Mouse (Mus musculus) monocyte, adult 59 days (primary cell): ENCODE results near the gene Krtap4-13. TPM values are rescaled to one million over a fixed set of nuclear protein-coding genes. Genes with fewer than 3 reads are reported as not detected.

Experiments used
- total RNA-seq, 2 experiments: library from RNA; stranded (reverse); gene quantifications; one replicate each; pipeline ENCODE4 v1.2.4; 2023

Krtap4-13 gene
- total RNA-seq: not detected

DNA sequence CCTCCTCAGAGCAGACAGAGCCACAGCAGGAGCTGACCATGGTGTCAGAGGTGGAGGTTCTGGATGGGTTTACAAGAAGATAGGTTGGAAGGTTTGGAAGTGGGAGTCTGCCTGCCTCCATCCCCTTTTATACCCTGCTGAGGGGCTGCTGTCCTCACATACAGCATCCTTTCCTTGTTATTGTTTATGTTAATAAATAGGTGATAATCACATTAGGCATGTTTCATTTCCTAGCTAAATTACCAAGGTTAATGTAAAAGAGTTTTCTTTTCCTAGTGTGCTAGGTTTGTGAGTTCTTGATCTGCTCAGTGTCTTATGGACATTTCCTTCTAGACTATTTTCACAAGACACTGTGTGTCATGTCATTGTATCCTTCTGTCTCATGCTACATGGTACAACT is at the start of gene Krtap4-13:
TSS of gene Krtap4-13 (minus strand) at position 101 of the 400 bp plus-strand sequence.

DNA sequence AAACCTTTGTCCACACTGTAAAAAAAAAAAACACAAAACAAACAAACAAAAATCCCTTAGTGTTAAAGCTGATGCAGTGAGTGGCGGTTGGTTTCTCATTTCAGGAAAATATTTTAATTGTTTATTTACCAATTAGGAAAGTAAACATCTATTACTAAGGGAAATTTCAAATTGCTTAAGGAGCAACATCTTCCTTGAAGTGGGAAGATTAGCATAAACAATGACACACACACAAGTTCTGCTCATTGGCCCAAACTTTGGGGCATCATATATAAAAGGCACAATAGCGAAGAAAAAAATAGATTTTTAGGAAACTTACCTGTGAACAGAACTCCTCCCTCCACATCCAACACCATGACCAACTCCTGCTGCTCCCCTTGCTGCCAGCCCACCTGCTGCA is 47.9 kb upstream of the Krtap4-13 start, which contains the start of gene Gm11568:
TSS of gene Gm11568 (plus strand) at position 301 of the 400 bp plus-strand sequence.

DNA sequence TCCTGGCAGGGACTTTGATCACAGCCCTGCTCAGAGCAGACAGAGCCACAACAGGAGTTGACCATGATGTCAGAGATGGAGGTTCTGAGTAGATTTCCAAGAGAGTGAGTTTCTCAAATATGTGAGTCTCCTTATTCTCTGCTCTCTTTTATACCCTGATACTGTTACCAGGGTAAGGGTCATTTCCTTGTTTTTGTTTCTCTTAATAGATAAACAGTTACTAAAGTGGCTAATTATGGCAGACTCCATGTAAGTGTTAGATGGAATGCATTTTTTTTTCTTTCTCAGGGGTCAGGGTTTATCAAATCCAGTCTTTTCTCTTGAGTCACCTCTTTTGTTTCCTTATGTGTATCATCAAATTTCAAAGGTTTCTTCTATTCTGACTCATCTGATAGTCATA is 41.8 kb upstream of the Krtap4-13 start, which contains the start of gene Krtap4-16:
TSS of gene Krtap4-16 (minus strand) at position 101 of the 400 bp plus-strand sequence.

DNA sequence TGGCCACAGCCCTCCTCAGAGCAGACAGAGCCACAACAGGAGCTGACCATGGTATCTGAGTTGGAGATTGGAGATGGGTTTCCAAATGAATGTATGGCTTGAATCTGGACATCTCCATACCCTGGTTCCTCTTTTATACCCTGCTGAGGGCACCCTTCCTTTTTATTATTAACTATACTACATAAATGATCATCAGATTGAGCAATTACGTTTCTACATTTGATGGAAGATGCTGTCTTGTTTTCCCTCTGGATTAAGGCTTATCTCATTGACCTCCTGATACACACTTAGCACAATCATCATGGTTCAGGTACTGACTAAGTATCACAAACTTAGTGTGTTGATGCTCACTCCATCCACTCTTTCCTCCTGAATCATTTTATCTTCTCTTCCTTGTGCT is 28.3 kb upstream of the Krtap4-13 start, which contains the start of gene 2300003K06Rik:
TSS of gene 2300003K06Rik (minus strand) at position 101 of the 400 bp plus-strand sequence.

DNA sequence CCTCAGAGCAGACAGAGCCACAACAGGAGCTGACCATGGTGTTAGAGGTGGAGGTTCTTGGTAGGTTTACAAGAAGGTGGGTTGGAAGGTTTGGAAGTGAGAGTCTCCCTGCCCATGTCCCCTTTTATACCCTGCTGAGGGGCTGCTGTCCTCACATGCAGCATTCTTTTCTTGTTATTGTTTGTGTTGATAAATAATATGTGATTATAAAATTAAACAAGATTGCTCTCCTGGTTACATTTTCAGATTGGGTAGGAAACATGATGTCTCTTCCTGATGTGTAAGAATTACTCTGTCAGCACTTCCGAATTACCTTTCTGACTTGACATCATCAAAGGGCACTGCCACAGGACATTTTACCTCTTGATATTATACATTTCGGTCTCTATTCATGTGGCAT is 5.9 kb upstream of the Krtap4-13 start, which contains the start of gene Gm11564:
TSS of gene Gm11564 (minus strand) at position 101 of the 400 bp plus-strand sequence.

DNA sequence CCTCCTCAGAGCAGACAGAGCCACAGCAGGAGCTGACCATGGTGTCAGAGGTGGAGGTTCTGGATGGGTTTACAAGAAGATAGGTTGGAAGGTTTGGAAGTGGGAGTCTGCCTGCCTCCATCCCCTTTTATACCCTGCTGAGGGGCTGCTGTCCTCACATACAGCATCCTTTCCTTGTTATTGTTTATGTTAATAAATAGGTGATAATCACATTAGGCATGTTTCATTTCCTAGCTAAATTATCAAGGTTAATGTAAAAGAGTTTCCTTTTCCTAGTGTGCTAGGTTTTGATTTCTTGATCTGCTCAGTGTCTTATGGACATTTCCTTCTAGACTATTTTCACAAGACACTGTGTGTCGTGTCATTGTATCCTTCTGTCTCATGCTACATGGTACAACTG is 5.3 kb downstream of the Krtap4-13 start, which contains the start of gene Gm11554:
TSS of gene Gm11554 (minus strand) at position 101 of the 400 bp plus-strand sequence.

DNA sequence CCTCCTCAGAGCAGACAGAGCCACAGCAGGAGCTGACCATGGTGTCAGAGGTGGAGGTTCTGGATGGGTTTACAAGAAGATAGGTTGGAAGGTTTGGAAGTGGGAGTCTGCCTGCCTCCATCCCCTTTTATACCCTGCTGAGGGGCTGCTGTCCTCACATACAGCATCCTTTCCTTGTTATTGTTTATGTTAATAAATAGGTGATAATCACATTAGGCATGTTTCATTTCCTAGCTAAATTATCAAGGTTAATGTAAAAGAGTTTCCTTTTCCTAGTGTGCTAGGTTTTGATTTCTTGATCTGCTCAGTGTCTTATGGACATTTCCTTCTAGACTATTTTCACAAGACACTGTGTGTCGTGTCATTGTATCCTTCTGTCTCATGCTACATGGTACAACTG is 10.9 kb downstream of the Krtap4-13 start, which contains the start of gene Gm11569:
TSS of gene Gm11569 (minus strand) at position 101 of the 400 bp plus-strand sequence.

DNA sequence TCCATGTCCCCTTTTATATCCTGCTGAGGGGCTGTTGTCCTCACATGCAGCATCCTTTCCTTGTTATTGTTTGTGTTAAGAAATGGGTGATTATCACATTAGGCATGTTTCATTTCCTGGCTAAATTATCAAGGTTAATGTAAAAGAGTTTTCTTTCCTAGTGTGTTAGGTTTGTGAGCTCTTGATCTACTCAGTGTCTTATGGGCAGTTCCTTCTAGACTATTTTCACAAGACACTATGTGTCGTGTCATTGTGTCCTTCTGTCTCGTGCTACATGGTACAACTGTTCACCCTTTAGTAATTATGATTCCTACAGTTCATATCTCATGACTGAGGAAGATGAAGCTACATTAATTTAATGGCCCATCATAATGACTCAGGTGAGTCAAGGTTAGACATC is 16.3 kb downstream of the Krtap4-13 start, which contains the start of gene Gm11596:
TSS of gene Gm11596 (minus strand) at position 101 of the 400 bp plus-strand sequence.

DNA sequence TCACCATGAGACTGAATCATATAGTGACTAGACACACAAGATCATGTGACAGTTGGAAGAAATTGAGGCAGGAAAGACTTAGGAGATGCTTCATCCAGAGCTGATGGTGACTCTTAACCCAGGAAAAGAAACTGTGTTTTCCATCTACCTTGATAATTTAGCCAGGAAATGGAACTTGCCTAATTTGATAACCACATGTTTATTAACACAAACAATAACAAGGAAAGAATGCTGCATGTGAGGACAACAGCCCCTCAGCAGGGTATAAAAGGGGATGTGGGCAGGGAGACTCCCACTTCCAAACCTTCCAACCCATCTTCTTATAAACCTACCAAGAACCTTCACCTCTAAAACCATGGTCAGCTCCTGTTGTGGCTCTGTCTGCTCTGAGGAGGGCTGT is 24.8 kb downstream of the Krtap4-13 start, which contains the start of gene Krtap4-9:
TSS of gene Krtap4-9 (plus strand) at position 301 of the 400 bp plus-strand sequence.

DNA sequence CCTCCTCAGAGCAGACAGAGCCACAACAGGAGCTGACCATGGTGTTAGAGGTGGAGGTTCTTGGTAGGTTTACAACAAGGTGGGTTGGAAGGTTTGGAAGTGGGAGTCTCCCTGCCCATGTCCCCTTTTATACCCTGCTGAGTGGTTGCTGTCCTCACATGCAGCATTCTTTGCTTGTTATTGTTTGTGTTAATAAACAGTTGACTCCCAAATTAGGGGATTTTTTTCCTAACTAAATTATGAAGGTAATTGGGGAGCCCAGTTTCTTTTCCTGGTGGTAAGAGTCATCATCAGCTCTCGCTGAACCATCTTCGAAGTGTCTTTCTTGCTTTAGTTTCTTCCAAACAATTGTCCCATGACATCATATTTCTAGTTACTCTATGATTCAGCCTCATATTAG is 29.1 kb downstream of the Krtap4-13 start, which contains the start of gene Krtap4-8:
TSS of gene Krtap4-8 (minus strand) at position 101 of the 400 bp plus-strand sequence.

DNA sequence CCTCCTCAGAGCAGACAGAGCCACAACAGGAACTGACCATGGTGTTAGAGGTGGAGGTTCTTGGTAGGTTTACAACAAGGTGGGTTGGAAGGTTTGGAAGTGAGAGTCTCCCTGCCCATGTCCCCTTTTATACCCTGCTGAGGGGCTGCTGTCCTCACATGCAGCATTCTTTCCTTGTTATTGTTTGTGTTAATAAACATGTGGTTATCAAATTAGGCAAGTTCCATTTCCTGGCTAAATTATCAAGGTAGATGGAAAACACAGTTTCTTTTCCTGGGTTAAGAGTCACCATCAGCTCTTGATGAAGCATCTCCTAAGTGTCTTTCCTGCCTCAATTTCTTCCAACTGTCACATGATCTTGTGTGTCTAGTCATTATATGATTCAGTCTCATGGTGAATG is 36.9 kb downstream of the Krtap4-13 start, which contains the start of gene Gm11595:
TSS of gene Gm11595 (minus strand) at position 101 of the 400 bp plus-strand sequence.

Other genes starting within 250 kb of the Krtap4-13 start
- gene Krtap3-1, start 243.3 kb downstream of the Krtap4-13 start, total RNA-seq: not detected
- not detected for gene Krtap1-5, start 228.9 kb downstream of the Krtap4-13 start, total RNA-seq
- not detected for gene Krtap1-4, start 226.2 kb downstream of the Krtap4-13 start, total RNA-seq
- not detected for gene Krtap1-3, start 218.6 kb downstream of the Krtap4-13 start, total RNA-seq
- gene Krtap9-3, start 211.8 kb downstream of the Krtap4-13 start, total RNA-seq: not detected
- not detected for gene Gm11938, start 206.6 kb downstream of the Krtap4-13 start, total RNA-seq
- gene Gm11937, start 199.7 kb downstream of the Krtap4-13 start, total RNA-seq: not detected
- gene Krtap2-4, start 195.0 kb downstream of the Krtap4-13 start, total RNA-seq: not detected
- not detected for gene Gm11562, start 189.5 kb downstream of the Krtap4-13 start, total RNA-seq
- not detected for gene Krtap4-1, start 181.7 kb downstream of the Krtap4-13 start, total RNA-seq
- gene Krtap4-2, start 174.8 kb downstream of the Krtap4-13 start, total RNA-seq: not detected
- gene Krtap4-7, start 165.8 kb downstream of the Krtap4-13 start, total RNA-seq: not detected
- not detected for gene Gm11555, start 159.7 kb downstream of the Krtap4-13 start, total RNA-seq
- gene Gm11563, start 150.9 kb downstream of the Krtap4-13 start, total RNA-seq: not detected
- gene Krtap4-6, start 143.9 kb downstream of the Krtap4-13 start, total RNA-seq: not detected
- gene Gm14190, start 119.2 kb downstream of the Krtap4-13 start, total RNA-seq: not detected
- gene Gm14180, start 75.6 kb downstream of the Krtap4-13 start, total RNA-seq: not detected
- gene Gm11595, start 37.0 kb downstream of the Krtap4-13 start, total RNA-seq: not detected
- not detected for gene Krtap4-8, start 29.2 kb downstream of the Krtap4-13 start, total RNA-seq
- gene Krtap4-9, start 24.7 kb downstream of the Krtap4-13 start, total RNA-seq: not detected
- not detected for gene Gm11596, start 16.4 kb downstream of the Krtap4-13 start, total RNA-seq
- gene Gm11569, start 11.0 kb downstream of the Krtap4-13 start, total RNA-seq: not detected
- gene Gm11554, start 5.4 kb downstream of the Krtap4-13 start, total RNA-seq: not detected
- gene Gm11564, start 5.8 kb upstream of the Krtap4-13 start, total RNA-seq: not detected
- gene 2300003K06Rik, start 28.2 kb upstream of the Krtap4-13 start, total RNA-seq: not detected
- not detected for gene Krtap4-16, start 41.7 kb upstream of the Krtap4-13 start, total RNA-seq
- gene Gm11568, start 48.0 kb upstream of the Krtap4-13 start, total RNA-seq: not detected
- gene Gm11559, start 54.6 kb upstream of the Krtap4-13 start, total RNA-seq: not detected
- not detected for gene Krtap9-1, start 63.5 kb upstream of the Krtap4-13 start, total RNA-seq
- gene Gm11567, start 69.3 kb upstream of the Krtap4-13 start, total RNA-seq: not detected
- gene Krtap31-1, start 98.0 kb upstream of the Krtap4-13 start, total RNA-seq: not detected
- gene Gm11565, start 104.9 kb upstream of the Krtap4-13 start, total RNA-seq: not detected
- gene Krtap31-2, start 126.4 kb upstream of the Krtap4-13 start, total RNA-seq: not detected
- gene Krtap9-5, start 138.6 kb upstream of the Krtap4-13 start, total RNA-seq: not detected
- gene Krtap29-1, start 169.2 kb upstream of the Krtap4-13 start, total RNA-seq: not detected
- not detected for gene Krtap16-1, start 176.7 kb upstream of the Krtap4-13 start, total RNA-seq
- gene Krtap17-1, start 184.1 kb upstream of the Krtap4-13 start, total RNA-seq: not detected
- gene Krt33a, start 206.3 kb upstream of the Krtap4-13 start, total RNA-seq: not detected
- gene Krt33b, start 220.0 kb upstream of the Krtap4-13 start, total RNA-seq: not detected
- gene Krt34, start 231.7 kb upstream of the Krtap4-13 start, total RNA-seq: not detected
- gene Krt31, start 240.7 kb upstream of the Krtap4-13 start, total RNA-seq: not detected